Mouse (Mus musculus) kidney, postnatal 25 days (tissue): Measurements from ENCODE around the gene Ehmt2.
A peak's percentile ranks its signal among the peaks of the same experiment; 100 is the strongest.
"Not testable (repeated sequence)": the region's sequence is repeated elsewhere in the genome, so short reads cannot be mapped to it uniquely, and the experiment has no call there.

Source experiments
- DNase-seq, 2 experiments: peaks; one replicate each; pipeline ENCODE4 v3.0.0; 2021; ENCODE audit warnings: mixed read lengths in 2 of 2

Ehmt2 gene

GRCm38 (mm10) chr17:34927306-34928019, 29.2 kb downstream of the Ehmt2 start:
- DNase-seq: no peak

- no peak for DNase-seq
Measured at GRCm38 (mm10) chr17:34928841-34929240, 30.6 kb downstream of the Ehmt2 start.

- peak; percentile 100 for DNase-seq
Measured at GRCm38 (mm10) chr17:34931061-34931734, 32.9 kb downstream of the Ehmt2 start, which contains the start of gene Neu1. TSS of gene Neu1 (plus strand) at chr17:34931253.

GRCm38 (mm10) chr17:34931735-34932098, 33.4 kb downstream of the Ehmt2 start:
- DNase-seq: peak in 1 of 2 experiments; percentile 69

DNA sequence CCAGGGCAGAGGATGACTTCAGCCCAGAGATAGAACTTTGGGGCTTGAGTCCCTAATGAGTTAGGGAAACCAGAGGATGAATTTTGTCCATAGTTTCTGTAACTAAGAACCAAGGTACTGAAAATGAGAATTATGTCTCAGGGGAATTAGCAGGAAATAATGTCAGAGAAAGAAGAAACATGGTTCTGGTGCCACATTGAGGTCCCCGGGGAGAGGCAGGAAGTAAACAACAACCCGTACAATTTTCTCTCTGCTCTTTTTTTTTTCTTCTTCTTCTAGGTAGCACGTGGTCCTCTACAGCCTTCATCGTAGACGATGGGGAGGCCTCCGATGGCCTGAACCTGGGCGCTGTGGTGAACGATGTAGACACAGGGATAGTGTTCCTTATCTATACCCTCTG, 34.0 kb downstream of the Ehmt2 start:
- DNase-seq: no peak

DNA sequence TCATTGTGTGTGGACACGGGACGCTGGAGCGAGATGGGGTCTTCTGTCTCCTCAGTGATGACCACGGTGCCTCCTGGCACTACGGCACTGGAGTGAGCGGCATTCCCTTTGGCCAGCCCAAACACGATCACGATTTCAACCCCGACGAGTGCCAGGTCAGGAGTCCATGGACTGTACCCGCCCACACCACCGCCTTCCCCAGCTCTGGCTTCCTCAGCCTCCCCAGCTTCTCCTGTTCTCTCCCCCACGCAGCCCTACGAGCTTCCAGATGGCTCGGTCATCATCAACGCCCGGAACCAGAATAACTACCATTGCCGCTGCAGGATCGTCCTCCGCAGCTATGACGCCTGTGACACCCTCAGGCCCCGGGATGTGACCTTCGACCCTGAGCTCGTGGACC, 35.8 kb downstream of the Ehmt2 start:
- peak; percentile 71 to 86 for DNase-seq

DNA sequence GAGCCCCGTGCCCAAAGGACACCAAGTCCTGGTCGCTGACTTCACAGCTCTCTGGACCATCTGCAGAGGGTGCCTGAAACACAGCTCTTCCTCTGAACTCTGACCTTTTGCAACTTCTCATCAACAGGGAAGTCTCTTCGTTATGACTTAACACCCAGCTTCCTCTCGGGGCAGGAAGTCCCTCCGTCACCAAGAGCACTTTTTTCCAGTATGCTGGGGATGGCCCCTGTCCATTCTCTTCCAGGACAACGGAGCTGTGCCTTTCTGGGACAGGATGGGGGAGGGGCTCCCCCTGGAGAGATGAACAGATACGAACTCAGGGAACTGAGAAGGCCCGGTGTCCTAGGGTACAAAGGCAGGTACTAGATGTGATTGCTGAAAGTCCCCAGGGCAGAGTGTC, 36.6 kb downstream of the Ehmt2 start:
- peak; percentile 58 to 73 for DNase-seq

- DNase-seq: peak; percentile 63 to 83
Measured at GRCm38 (mm10) chr17:34937960-34938505, 39.8 kb downstream of the Ehmt2 start.

- DNase-seq: peak in 1 of 2 experiments; percentile 47
Measured at GRCm38 (mm10) chr17:34941344-34942041, 43.2 kb downstream of the Ehmt2 start.

DNA sequence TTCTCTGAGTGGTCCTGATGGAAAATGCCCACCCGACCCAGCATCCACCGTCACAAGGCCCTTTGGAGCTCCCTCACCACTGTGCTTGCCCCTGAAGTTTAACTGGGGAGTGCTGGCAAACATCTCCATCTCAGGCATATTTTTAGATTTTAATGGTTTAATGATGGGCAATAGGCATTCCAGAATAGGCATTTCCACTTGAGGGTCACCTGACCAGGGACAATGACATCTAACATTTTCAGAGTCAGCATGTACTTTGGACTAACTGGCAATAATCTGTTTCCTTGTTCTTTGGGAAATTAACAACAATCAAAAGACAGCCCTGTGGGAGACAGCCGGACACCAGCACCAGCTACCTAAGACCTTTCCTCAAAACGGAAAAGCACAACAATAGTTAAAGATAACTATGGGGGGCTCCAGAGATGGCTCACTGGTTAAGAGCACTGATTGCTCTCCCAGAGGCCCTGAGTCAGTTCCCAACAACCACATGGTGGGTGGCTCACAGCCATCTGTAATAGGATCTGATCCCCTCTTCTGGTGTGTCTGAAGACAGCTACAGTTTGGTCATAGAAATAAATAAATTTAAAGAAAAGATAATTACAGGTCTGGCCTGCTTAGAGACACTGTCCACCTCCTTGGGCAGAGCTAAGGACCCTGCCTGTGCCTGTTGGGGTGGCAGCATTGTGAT, 45.0 kb downstream of the Ehmt2 start:
- DNase-seq: peak in 1 of 2 experiments; percentile 35

DNA sequence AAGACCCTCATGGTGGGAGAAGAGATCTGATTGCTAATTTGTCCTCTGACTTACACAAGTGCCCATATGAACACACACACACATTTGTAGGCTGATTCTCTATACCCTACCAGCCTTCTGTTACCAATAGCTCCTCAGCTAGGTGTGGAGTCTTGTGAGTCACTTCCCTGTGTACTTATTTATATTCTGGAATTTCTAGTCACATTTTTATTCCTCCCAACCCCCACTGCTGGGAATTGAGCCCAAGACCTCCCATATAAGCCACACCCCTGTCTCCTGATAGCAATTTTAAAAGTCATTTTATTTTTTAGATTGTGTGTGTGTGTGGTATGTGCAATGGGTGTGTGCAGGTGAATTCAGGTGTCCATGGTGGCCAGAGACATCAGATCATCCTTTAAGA, 46.1 kb downstream of the Ehmt2 start:
- DNase-seq: peak in 1 of 2 experiments; percentile 65

GRCm38 (mm10) chr17:34946486-34947140, 48.3 kb downstream of the Ehmt2 start:
- peak; percentile 65 to 76 for DNase-seq

DNA sequence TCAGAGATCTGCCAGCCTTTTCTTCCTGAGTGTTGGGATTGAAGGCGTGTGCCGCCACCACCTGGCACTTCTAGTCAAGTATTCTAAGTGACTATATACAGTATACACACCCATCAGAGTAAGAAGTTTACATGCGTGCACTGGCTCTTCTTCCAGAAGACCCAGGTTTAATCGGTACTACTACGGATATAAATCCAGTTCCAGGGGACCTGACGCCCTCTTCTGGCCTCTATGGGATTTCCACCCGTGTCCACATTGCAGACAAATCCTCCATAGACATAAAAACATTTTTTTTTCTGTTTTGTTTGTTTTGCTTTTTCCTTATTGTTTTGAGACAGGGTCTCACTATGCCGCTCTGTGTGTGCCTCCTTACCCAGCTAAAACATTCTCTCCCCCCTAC, 49.3 kb downstream of the Ehmt2 start:
- peak; percentile 66 to 76 for DNase-seq

DNA sequence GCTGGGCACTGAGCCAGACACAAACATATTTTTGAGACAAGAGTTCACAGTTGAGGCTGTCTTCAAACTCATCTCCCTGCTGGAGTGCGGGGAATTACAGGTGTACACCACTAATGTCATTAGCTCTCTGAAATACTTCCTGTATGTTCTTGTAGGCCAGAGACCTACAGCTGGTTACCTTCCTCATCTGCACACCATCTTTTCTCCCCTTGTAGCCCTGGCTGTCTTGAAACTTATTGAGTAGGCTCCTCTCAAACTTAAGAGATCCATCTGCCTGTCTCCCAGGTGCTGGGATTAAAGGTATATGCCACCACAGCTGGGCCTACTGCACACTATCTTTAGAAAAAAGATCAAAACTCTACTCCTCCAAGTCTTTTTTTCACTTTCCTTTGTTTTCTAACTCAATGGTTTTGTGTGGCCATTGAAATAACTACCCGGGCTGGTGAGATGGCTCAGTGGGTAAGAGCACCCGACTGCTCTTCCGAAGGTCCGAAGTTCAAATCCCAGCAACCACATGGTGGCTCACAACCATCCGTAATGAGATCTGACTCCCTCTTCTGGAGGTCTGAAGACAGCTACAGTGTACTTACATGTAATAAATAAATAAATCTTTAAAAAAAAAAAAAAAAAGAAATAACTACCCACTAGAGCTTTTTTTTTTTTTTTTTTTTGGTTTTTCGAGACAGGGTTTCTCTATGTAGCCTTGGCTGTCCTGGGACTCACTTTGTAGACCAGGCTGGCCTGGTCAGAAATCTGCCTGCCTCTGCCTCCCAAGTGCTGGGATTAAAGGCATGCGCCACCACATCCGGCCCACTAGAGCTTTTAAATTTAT, 50.7 kb downstream of the Ehmt2 start:
- not testable (repeated sequence) for DNase-seq

DNA sequence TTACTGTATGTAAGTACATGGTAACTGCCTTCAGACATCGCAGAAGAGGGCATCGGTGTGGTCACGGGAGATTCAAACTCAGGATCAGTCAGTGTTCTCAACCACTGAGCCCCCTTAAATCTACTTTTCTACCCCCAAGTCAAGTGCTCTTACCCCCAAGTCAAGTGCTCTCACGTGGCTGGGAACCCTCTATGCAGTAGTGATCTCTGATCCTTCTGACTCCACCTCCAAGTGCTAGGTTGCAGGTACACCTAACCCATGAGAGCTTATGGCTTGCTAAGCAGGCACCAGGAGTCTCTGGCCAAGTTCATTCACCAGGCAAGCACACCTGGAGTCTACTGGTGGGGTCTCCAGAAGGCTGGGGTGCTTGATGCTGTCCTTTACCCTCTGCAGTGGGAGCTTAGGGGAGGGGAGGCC, 51.3 kb downstream of the Ehmt2 start:
- DNase-seq: no peak

GRCm38 (mm10) chr17:34950514-34951455, 52.5 kb downstream of the Ehmt2 start:
- no peak for DNase-seq

DNA sequence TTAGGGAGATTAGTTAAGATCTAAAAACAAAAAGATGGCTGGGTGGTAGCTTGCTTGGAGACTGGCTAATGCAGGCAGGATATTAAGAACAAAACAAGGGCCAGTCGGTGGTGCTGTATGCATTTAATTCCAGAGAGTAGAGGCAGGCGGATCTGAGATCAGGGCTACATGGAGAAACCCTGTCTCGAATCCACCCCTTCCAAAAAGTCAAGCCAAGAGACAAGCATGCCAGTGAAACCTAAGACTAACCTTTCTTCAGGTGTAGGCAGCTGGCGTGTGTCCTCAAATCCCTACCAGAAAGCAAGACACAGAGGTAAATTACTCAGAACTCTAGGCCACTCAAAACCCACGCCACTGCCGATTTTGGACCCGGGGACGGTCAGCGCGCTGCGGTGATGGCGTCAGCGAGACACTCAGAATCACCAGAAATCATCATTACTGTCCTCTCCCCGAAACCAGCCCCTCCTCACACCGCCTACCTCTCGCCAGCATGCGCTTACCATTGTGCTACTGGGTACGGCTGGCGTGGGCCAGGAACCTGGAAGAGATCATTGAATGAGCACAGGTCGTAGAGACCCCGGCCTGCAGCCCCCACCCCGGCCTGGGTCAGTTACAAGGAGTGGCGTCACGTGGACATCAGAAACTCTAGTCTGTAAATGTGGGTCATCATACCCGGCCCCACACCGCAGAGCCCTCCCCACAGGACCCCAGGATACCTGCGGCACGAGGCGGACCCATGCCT, 53.5 kb downstream of the Ehmt2 start:
- no peak for DNase-seq

DNA sequence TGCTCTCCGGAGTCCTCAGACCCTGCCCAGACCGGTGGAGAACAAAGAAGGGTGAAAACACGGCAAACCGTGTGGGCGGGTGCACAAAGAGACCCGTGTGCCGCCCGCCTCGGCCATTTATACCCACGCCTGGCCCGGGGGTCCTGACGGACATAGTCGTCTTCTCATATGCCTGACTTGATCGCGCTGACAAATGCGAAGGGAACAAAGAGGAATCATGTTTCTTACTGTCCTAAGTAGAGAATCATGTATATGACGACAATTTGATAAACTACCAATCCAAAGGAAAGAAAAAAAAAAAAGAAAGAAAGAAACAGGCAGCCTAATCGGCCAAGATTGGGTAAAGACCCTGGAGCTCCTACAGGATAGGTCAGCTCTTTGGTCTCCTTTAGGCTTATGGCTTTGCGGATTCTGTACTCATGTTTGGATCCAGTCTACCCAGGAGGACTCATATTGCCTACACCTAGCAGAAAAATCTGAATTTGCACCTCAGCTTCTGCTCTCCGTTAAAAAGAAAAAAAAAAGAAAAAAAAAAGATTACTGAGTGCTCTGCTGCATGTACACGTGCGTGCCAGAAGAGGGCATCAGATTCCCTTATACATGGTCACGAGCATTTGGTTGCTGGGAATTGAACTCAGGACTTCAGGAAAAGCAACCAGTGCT, 54.2 kb downstream of the Ehmt2 start:
- peak; percentile 81 to 85 for DNase-seq

DNA sequence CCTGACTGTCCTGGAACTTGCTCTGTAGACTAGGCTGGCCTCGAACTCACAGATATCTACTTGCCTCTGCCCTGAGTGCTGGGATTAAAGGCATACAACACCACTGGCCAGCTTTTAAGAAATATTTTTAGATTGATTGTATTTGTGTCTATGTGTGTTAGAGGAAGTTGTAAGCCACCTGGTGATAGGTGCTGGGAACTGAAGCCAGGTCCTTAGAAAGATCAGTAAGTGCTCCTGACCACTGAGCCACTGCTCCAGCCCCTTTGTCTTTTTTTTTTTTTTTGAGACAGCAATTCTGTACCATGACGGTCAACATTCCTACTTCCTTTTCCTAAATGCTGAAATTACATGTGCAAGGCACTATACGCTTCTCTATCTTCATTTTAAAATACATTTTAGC, 55.0 kb downstream of the Ehmt2 start:
- no peak for DNase-seq
